Mouse (Mus musculus) neural tube, embryonic 12.5 days (tissue): Measurements from ENCODE around the gene Flnc. TPM values are rescaled to one million over a fixed set of nuclear protein-coding genes. Genes with fewer than 3 reads are reported as not detected.

Source experiments
- ATAC-seq: fragments of 200-750 bp; cut with Nextera tagmentation; 2 replicates; pipeline ENCODE4 v1.8.0; 2017; ENCODE audit warnings: low read depth, mild to moderate bottlenecking, moderate TSS enrichment, moderate library complexity; ENCODE audit not compliant: low FRiP score
- H3K27ac ChIP-seq: fragments of 300-500 bp; sonication (generic); 2 replicates; pipeline ENCODE4 v1.5.1; 2016
- H3K27me3 ChIP-seq: fragments of 300-500 bp; sonication (generic); replicated peaks from 2 replicates; pipeline ENCODE4 v1.6.1; 2016; ENCODE audit warnings: mild to moderate bottlenecking
- H3K36me3 ChIP-seq: fragments of 300-500 bp; sonication (generic); 2 replicates; pipeline ENCODE4 v1.6.1; 2016; ENCODE audit warnings: mild to moderate bottlenecking
- H3K4me1 ChIP-seq: fragments of 300-500 bp; sonication (generic); 2 replicates; pipeline ENCODE4 v1.6.1; 2016
- H3K4me2 ChIP-seq: fragments of 300-500 bp; sonication (generic); replicated peaks from 2 replicates; pipeline ENCODE4 v1.6.1; 2016; ENCODE audit warnings: mild to moderate bottlenecking
- H3K4me3 ChIP-seq: fragments of 300-500 bp; sonication (generic); 2 replicates; pipeline ENCODE4 v1.5.1; 2016
- H3K9ac ChIP-seq: fragments of 300-500 bp; sonication (generic); 2 replicates; pipeline ENCODE4 v1.6.1; 2016; ENCODE audit warnings: mild to moderate bottlenecking
- H3K9me3 ChIP-seq: fragments of 300-500 bp; sonication (generic); 2 replicates; pipeline ENCODE4 v1.6.1; 2016; ENCODE audit warnings: mild to moderate bottlenecking
- WGBS: fragments of 180-500 bp; shearing (Covaris S2); methylation state at CpG from one replicate; pipeline ENCODE4 v1.1.7; 2016; 5-methylcytosine and 5-hydroxymethylcytosine counted together
- polyA plus RNA-seq: library from polyadenylated mRNA; unstranded; fragments of >200 nt; fragmentation: Nextera tagmentation; extraction: Ambion mirVana; gene quantifications from 2 replicates; pipeline ENCODE4 v1.2.1, GENCODE M21; 2016

The Flnc gene
- polyA plus RNA-seq, 1 experiment from 2014 or later, result 11.1 TPM

GRCm38 (mm10) chr6:29399851-29400250 is 33.2 kb upstream of the Flnc start:
- no peak overlapping the region for H3K4me2 ChIP-seq
- no peak overlapping the region for H3K9ac ChIP-seq
- peaks cover 22% of the 10 kb centered on the region for H3K4me1 ChIP-seq
- 73% methylated on average over 4 of the region's 4 CpGs for WGBS
- H3K36me3 ChIP-seq, result 0 out of 2 replicates have a peak, but pooled peaks cover 2% of the 10 kb centered on the region
- ATAC-seq, result no peak
- no peaks in the 10 kb centered on the region for H3K9me3 ChIP-seq
- no peak overlapping the region for H3K4me3 ChIP-seq
- peaks cover 12% of the 10 kb centered on the region; the same call in 1 of the 2 replicates for H3K27me3 ChIP-seq
- no peak overlapping the region for H3K27ac ChIP-seq

- Histone ChIP-seq H3K4me3 (no peak overlapping the region), H3K27me3 (0 out of 2 replicates have a peak, but pooled peaks cover 7% of the 10 kb centered on the region), H3K27ac (no peak overlapping the region), H3K4me1 (peaks cover 11% of the 10 kb centered on the region), H3K9me3 (no peaks in the 10 kb centered on the region), H3K36me3 (0 out of 2 replicates have a peak, but pooled peaks cover 2% of the 10 kb centered on the region), H3K9ac (no peak overlapping the region), H3K4me2 (peak overlapping the region; percentile 38)
- 8% methylated on average over 34 of the region's 34 CpGs for WGBS
- no peak for ATAC-seq
These were observed 30.2 kb upstream of the Flnc start for GRCm38 (mm10) chr6:29402693-29403342.

DNA sequence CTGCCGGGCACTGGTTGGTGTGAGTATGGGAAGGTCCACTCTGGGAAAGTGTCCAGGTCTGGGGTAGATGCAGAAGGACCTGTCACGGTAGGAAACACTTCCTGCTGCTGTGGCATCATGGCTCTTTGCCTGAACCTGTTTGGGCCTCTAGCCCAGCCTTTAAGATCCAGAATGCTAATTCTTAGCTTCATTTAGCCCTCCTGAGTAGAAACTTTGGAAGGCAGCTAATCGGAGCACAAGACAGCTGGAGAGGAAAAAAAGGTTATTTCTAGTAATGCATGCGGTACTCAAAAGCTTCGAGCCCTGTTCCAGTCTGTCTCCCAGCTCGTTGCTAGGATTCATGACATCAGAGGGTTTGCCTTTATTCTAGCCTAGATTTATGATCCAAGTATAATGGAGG is 26.6 kb upstream of the Flnc start:
- Histone ChIP-seq H3K4me2 (no peak overlapping the region), H3K36me3 (peaks cover 26% of the 10 kb centered on the region), H3K9me3 (no peaks in the 10 kb centered on the region), H3K4me3 (no peak overlapping the region), H3K27me3 (0 out of 2 replicates have a peak, but pooled peaks cover 4% of the 10 kb centered on the region), H3K9ac (no peak overlapping the region), H3K4me1 (peaks cover 9% of the 10 kb centered on the region), H3K27ac (no peak overlapping the region)
- peak; percentile 65; the same call in 1 of the 2 replicates for ATAC-seq
- WGBS, result 40% methylated on average over 6 of the region's 6 CpGs

- WGBS, result 88% methylated on average over 9 of the region's 9 CpGs
- Histone ChIP-seq H3K9ac (no peak overlapping the region), H3K4me3 (no peak overlapping the region), H3K4me2 (no peak overlapping the region), H3K27ac (no peak overlapping the region), H3K4me1 (no peaks in the 10 kb centered on the region), H3K9me3 (no peaks in the 10 kb centered on the region), H3K27me3 (no peaks in the 10 kb centered on the region), H3K36me3 (peaks cover 59% of the 10 kb centered on the region)
- no peak for ATAC-seq
These were observed 17.6 kb upstream of the Flnc start for GRCm38 (mm10) chr6:29415446-29415845.

GRCm38 (mm10) chr6:29420596-29420995 is 12.5 kb upstream of the Flnc start:
- peaks cover 31% of the 10 kb centered on the region for H3K36me3 ChIP-seq
- no peak for ATAC-seq
- 88% methylated on average over 2 of the region's 2 CpGs for WGBS

GRCm38 (mm10) chr6:29425118-29425517 is 7.9 kb upstream of the Flnc start:
- Histone ChIP-seq H3K9me3 (no peaks in the 10 kb centered on the region), H3K4me2 (no peak overlapping the region), H3K36me3 (0 out of 2 replicates have a peak, but pooled peaks cover 7% of the 10 kb centered on the region), H3K4me3 (no peak overlapping the region), H3K27ac (no peak overlapping the region), H3K27me3 (no peaks in the 10 kb centered on the region), H3K4me1 (no peaks in the 10 kb centered on the region), H3K9ac (no peak overlapping the region)
- no peak for ATAC-seq
- 90% methylated on average over 8 of the region's 8 CpGs for WGBS

More at GRCm38 (mm10) chr6:29420596-29420995, 12.5 kb upstream of the Flnc start:
- no peaks in the 10 kb centered on the region for H3K9me3 ChIP-seq
- no peaks in the 10 kb centered on the region for H3K27me3 ChIP-seq
- H3K9ac ChIP-seq, result no peak overlapping the region
- no peaks in the 10 kb centered on the region for H3K4me1 ChIP-seq
- no peak overlapping the region for H3K4me3 ChIP-seq
- H3K27ac ChIP-seq, result no peak overlapping the region
- H3K4me2 ChIP-seq, result no peak overlapping the region

- H3K27me3 ChIP-seq, result peaks cover 7% of the 10 kb centered on the region; the same call in 1 of the 2 replicates
- H3K9ac ChIP-seq, result no peak overlapping the region
- no peak overlapping the region for H3K4me2 ChIP-seq
- no peaks in the 10 kb centered on the region for H3K9me3 ChIP-seq
- ATAC-seq, result no peak
- H3K36me3 ChIP-seq, result 0 out of 2 replicates have a peak, but pooled peaks cover 7% of the 10 kb centered on the region
- H3K4me1 ChIP-seq, result no peaks in the 10 kb centered on the region
- no peak overlapping the region for H3K4me3 ChIP-seq
- WGBS, result 79% methylated on average over 6 of the region's 6 CpGs
- no peak overlapping the region for H3K27ac ChIP-seq
These were observed 6.7 kb upstream of the Flnc start for GRCm38 (mm10) chr6:29426331-29426730.

DNA sequence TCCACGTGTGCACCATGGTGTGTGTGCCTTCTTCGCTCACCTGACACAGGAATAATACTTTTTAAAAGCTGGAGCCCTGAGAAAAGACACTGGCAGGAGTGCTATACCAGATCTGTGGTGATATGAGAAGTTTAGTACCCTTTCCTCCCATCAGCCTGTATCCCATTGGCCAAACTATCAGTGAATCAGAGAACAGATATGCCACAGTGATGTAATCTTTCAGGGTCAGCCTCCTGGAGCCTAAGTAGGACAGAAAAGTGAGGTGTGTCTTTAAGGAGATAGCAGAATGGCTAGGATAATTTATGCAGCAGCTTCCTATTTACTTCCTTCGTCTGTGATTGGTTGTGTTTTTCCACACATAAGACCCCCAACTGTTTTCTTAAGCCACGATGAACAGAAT is 4.9 kb upstream of the Flnc start:
- H3K9me3 ChIP-seq, result no peaks in the 10 kb centered on the region
- WGBS, result 58% methylated on average over 4 of the region's 4 CpGs
- no peak overlapping the region for H3K9ac ChIP-seq
- peaks cover 5% of the 10 kb centered on the region for H3K4me1 ChIP-seq
- no peak overlapping the region for H3K4me3 ChIP-seq
- ATAC-seq, result no peak
- no peak overlapping the region for H3K27ac ChIP-seq
- H3K4me2 ChIP-seq, result no peak overlapping the region
- H3K36me3 ChIP-seq, result 0 out of 2 replicates have a peak, but pooled peaks cover under 1% of the 10 kb centered on the region
- H3K27me3 ChIP-seq, result peaks cover 26% of the 10 kb centered on the region

- Histone ChIP-seq H3K27ac (no peak overlapping the region), H3K9me3 (no peaks in the 10 kb centered on the region), H3K36me3 (no peaks in the 10 kb centered on the region), H3K9ac (no peak overlapping the region), H3K27me3 (peaks cover 49% of the 10 kb centered on the region), H3K4me3 (no peak overlapping the region), H3K4me1 (peaks cover 31% of the 10 kb centered on the region), H3K4me2 (no peak overlapping the region)
- ATAC-seq, result no peak
- WGBS, result 50% methylated on average over 15 of the region's 15 CpGs
These were observed 2.2 kb upstream of the Flnc start for GRCm38 (mm10) chr6:29430681-29431420.

- Histone ChIP-seq H3K9me3 (no peaks in the 10 kb centered on the region), H3K36me3 (no peaks in the 10 kb centered on the region), H3K4me2 (no peak overlapping the region), H3K27ac (no peak overlapping the region), H3K27me3 (peaks cover 49% of the 10 kb centered on the region), H3K4me1 (peaks cover 38% of the 10 kb centered on the region), H3K4me3 (no peak overlapping the region), H3K9ac (no peak overlapping the region)
- ATAC-seq, result no peak
- 30% methylated on average over 5 of the region's 5 CpGs for WGBS
These were observed 1.6 kb upstream of the Flnc start for GRCm38 (mm10) chr6:29431473-29431872.

DNA sequence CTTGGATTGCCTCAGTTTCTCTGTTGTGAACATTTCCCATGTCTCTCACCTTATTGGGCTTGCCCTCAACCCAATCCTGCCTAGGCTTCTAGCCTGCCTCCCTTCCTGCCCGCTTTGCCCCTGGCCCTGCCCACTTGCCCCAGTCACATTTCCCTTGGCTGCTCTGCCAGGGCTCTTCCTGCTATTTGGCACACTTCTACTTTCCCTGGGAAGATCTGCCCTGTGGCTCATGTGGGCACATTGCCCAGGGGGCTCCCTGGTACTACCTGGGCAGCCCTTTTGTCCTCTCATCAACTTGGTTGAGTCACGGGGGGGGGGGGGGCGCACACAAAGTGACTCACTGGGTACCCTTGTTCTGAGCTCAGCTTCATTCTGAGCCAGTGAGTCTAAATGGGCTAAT is 900 bp upstream of the Flnc start:
- Histone ChIP-seq H3K27ac (no peak overlapping the region), H3K9ac (no peak overlapping the region), H3K27me3 (peaks cover 49% of the 10 kb centered on the region), H3K4me3 (no peak overlapping the region), H3K4me2 (no peak overlapping the region), H3K36me3 (no peaks in the 10 kb centered on the region), H3K9me3 (no peaks in the 10 kb centered on the region), H3K4me1 (peaks cover 42% of the 10 kb centered on the region)
- 37% methylated on average over 3 of the region's 3 CpGs for WGBS
- ATAC-seq, result no peak

- H3K27me3 ChIP-seq, result peaks cover 49% of the 10 kb centered on the region
- no peak overlapping the region for H3K27ac ChIP-seq
- peaks cover 42% of the 10 kb centered on the region for H3K4me1 ChIP-seq
- H3K36me3 ChIP-seq, result no peaks in the 10 kb centered on the region
- H3K4me3 ChIP-seq, result peak overlapping the region; percentile 47
- H3K9ac ChIP-seq, result 0 out of 2 replicates have a peak overlapping the region, but pooled peaks have one; percentile 51
- H3K9me3 ChIP-seq, result no peaks in the 10 kb centered on the region
- no peak for ATAC-seq
- H3K4me2 ChIP-seq, result peak overlapping the region; percentile 88
These were observed 399 bp upstream of the Flnc start for GRCm38 (mm10) chr6:29432676-29433037.
